Mouse (Mus musculus): Measurements from ENCODE around the gene Icam5.

DNA sequence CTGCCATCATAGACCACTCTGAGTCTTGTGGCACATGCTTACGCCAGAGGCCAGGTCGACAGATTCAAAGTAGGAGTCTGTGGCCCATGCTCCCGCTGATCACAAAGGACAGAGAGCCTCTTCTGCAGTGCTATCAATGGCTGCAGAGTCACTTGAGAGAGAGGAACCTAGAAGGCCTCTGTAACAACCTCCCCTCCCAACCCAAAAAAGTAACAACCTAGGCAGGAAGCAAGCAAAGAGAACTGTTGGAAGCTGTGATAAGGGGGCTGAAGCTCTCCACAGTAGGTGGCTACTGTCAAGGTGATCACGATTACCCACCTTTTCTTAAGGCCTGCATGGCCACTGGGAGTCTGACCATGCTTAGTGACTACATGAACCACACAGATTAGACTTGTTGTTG is 11.7 kb downstream of the Icam5 start:
- TF ChIP-seq CTCF (conservative IDR thresholded peaks at IDR 0.05; ENCODE audit: insufficient read depth, insufficient read length, low read depth, low read length) (no peak), POLR2A (IDR thresholded peaks at IDR 0.05; ENCODE audit: low read depth, low read length) (no peak)
